Mouse (Mus musculus) adrenal gland, postnatal 25 days (tissue): ENCODE measurements around the gene Psme3. TPM values are rescaled to one million over a fixed set of nuclear protein-coding genes. Genes with fewer than 3 reads are reported as not detected.

Source experiments
- DNase-seq: peaks from one replicate; pipeline ENCODE4 v3.0.0; 2021; ENCODE audit warnings: mixed read lengths
- long read RNA-seq: library from polyadenylated mRNA; stranded (forward); transcript quantifications from one replicate; pipeline ENCODE4 v2.0.0, GENCODE M21; 2021
- total RNA-seq: library from RNA; stranded (reverse); gene quantifications from 2 replicates; pipeline ENCODE4 v1.2.3, GENCODE M21; 2021

Gene Psme3
- 126 and 131 TPM in 2 replicates for total RNA-seq
- long read RNA-seq, transcript Psme3-201 (11 exons, 2,664 nt), result major isoform, 28 of 41 reads
- long read RNA-seq, partial matches to known transcripts, result 10 of 41 reads
- long read RNA-seq, other reads (novel, unspliced or antisense), result 3 of 41 reads

- DNase-seq, result peak; percentile 93
These were observed at the start of gene Psme3 for GRCm38 (mm10) chr11:101315665-101316500. TSS of gene Psme3 (plus strand) at chr11:101316213.

GRCm38 (mm10) chr11:101269577-101270116 is 46.4 kb upstream of the Psme3 start:
- no peak for DNase-seq

- no peak for DNase-seq
These were observed 43.6 kb upstream of the Psme3 start for GRCm38 (mm10) chr11:101272446-101272845.

- DNase-seq, result no peak
These were observed 40.7 kb upstream of the Psme3 start for GRCm38 (mm10) chr11:101275309-101275708.

- no peak for DNase-seq
These were observed 39.5 kb upstream of the Psme3 start for GRCm38 (mm10) chr11:101276319-101277070.

- DNase-seq, result no peak
These were observed 38.4 kb upstream of the Psme3 start for GRCm38 (mm10) chr11:101277381-101278222.

GRCm38 (mm10) chr11:101278223-101279192 is 37.5 kb upstream of the Psme3 start, which contains the start of the genes Cntd1 and Coa3:
TSS of gene Cntd1 (plus strand) at chr11:101279012.
TSS of gene Coa3 (minus strand) at chr11:101279114.
- peak; percentile 81 for DNase-seq

GRCm38 (mm10) chr11:101279193-101279569 is 36.8 kb upstream of the Psme3 start:
- no peak for DNase-seq

GRCm38 (mm10) chr11:101280837-101281236 is 35.2 kb upstream of the Psme3 start:
- DNase-seq, result no peak

GRCm38 (mm10) chr11:101282896-101283295 is 33.1 kb upstream of the Psme3 start:
- DNase-seq, result no peak

- no peak for DNase-seq
These were observed 32.2 kb upstream of the Psme3 start for GRCm38 (mm10) chr11:101283805-101284204.

GRCm38 (mm10) chr11:101287306-101287705 is 28.7 kb upstream of the Psme3 start:
- DNase-seq, result peak; percentile 52

- no peak for DNase-seq
These were observed 24.8 kb upstream of the Psme3 start for GRCm38 (mm10) chr11:101291231-101291630.

- no peak for DNase-seq
These were observed 20.8 kb upstream of the Psme3 start for GRCm38 (mm10) chr11:101295191-101295590.

GRCm38 (mm10) chr11:101300881-101301280 is 15.1 kb upstream of the Psme3 start:
- DNase-seq, result no peak

GRCm38 (mm10) chr11:101301299-101302003 is 14.6 kb upstream of the Psme3 start:
- DNase-seq, result no peak

- DNase-seq, result peak; percentile 98
These were observed 13.8 kb upstream of the Psme3 start, which contains the start of gene Becn1 for GRCm38 (mm10) chr11:101302004-101302798. TSS of gene Becn1 (minus strand) at chr11:101302286.

- no peak for DNase-seq
These were observed 8.3 kb upstream of the Psme3 start for GRCm38 (mm10) chr11:101307744-101308143.

- no peak for DNase-seq
These were observed 4.9 kb upstream of the Psme3 start for GRCm38 (mm10) chr11:101311083-101311482.
